Mouse (Mus musculus): ENCODE results near the gene Gm5431.

Gm5431 gene

GRCm38 (mm10) chr11:48838879-48839680 lies 62.9 kb downstream of the Gm5431 start:
- DNase-seq (ENCODE audit: low read depth, low spot score) = no peak

- DNase-seq (ENCODE audit: low read depth, low spot score) = no peak
These were observed 63.7 kb downstream of the Gm5431 start for GRCm38 (mm10) chr11:48838181-48838797.
